Mouse (Mus musculus) cerebellum, adult 2 months (tissue): ENCODE measurements around the gene Gfpt2.

ENCODE experiments used
- CTCF ChIP-seq: fragments of 200-500 bp; IDR thresholded peaks from 2 replicates; pipeline ENCODE4 v1.5.1; 2011; ENCODE audit warnings: low read depth, mild to moderate bottlenecking, control low read depth, low read length, moderate library complexity, borderline replicate concordance; ENCODE audit not compliant: insufficient read depth
- POLR2A ChIP-seq: fragments of 200-500 bp; IDR thresholded peaks from 2 replicates; pipeline ENCODE4 v1.6.1; 2011; ENCODE audit warnings: low read length, control low read depth, borderline replicate concordance; ENCODE audit not compliant: insufficient read depth

DNA sequence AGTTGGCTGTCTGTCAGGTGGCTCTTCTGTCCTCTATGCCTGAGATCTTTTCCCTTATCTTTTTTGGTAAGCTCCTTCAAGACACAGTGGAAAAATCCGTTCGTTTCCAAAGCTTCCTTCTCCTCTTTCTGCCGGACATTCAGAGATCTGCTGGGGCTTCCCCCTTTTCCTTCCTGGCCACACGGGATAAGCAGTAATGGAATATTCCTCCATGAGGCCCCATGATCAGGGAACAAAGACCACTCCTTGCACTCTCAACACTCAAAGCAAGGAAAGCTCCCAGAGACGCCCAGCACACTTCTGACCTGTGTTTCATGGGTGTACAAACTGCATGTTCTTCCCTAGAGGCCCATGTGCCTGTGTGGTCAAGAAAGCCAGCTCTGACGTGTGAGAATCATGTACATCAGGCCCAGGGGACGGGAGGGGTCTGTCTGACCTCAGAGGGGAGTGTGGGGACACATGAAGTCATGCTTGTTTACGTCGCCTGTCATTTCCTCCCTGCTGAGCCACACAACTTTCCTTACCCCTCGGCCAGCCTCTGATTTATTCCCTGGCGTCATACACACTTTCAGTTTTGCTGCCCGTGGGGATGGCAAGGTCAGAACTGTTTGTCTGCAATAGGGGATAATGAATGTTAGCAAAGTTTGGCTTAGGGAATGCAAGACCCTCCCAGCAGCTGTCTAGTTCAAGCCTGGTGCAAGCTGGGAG is 38.9 kb upstream of the Gfpt2 start:
- TF ChIP-seq POLR2A (no peak), CTCF (no peak)
